Mouse (Mus musculus): ENCODE results near the gene Sdhc. TPM values are rescaled to one million over a fixed set of nuclear protein-coding genes. Genes with fewer than 3 reads are reported as not detected.
"Not testable (repeated sequence)": the region's sequence is repeated elsewhere in the genome, so short reads cannot be mapped to it uniquely, and the experiment has no call there.

The Sdhc gene
- total RNA-seq, 2 experiments from 2014 or later, result 195 to 207 TPM

DNA sequence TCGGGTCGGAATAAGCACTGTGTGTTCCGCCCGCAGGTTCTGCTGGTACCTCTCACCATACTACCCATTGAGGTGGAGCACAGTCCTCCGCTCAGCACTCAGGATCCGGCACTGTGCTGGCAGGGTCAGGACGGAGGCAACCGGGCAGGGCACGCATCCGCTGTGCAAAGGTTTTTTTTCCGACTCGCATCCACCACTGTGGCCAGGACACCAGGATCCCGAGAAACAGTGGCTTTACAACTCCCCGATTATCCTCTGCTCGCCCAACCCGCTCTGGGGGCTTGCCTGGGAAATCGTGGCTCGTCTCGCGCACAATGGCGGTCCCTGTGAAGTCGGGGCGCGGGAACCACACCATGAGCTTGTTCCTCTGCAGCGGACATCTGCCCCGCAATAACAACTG, 64.7 kb downstream of the Sdhc start:
- DNase-seq (ENCODE audit: low spot score in 2 of 2), result no peak

DNA sequence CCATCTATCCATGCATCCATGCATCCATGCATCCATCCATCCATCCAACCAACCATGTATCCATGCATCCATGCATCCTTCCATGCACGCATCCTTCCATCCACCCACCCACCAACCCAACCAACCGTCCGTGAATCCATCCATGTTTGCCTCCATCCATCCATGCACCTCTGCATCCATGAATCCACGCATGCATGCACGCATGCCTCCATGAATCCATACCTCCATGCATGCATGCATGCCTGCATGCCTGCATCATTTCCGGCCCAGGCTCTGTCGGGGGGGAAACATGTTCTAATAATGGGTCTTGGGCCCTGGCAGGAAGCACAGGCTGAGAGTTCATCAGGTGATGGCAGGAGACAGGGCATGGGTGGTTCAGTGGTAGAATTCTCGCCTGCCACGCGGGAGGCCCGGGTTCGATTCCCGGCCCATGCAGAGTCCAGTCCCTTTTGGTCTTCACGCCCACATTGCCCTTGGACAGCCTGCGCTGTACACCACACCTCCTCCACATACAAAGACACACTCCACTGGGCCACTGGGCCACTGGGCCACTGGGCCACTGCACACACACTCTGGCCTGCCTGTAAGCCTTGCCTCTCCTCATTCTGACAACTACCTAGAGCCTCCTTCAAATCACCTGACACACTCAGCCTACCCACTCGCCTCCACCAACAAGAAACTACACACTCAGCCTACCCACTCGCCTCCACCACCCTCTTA, 68.7 kb downstream of the Sdhc start:
- not testable (repeated sequence) for DNase-seq (ENCODE audit: low spot score in 2 of 2)

DNA sequence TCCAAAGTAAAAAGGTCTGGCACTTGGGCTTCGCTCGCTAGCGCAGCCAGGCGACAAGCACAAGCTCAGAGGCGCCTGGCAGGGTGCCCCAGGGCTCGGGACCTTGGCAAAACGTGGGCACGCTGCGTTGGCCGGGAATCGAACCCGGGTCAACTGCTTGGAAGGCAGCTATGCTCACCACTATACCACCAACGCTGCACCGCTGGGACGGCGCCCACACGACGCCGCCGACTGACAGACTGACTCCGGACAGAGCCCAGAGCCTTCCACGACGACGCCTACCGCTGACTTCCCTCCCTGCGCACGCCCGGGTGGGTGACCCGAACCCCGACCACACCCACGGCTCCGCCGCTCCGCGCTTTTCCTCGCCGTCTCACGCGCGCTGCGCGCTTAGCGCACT, 70.6 kb downstream of the Sdhc start:
- DNase-seq (ENCODE audit: low spot score in 2 of 2), result not testable (repeated sequence)

DNA sequence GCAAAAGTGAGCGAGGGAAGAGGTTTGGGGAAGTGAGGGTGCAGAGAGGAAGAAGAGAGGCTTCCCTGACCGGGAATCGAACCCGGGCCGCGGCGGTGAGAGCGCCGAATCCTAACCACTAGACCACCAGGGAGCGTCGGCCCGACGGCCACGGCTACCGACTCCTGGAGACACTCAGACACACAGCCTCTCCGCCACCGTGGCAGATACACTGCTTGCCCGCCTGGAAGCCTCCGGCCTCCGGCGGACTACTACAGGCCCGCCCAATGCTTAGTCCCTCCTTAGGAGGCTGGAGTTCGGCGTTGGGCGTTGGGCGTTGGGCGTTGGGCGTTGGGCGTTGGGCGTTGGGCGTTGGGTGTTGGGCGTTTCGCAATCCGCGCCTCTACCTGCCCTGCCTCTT, 71.1 kb downstream of the Sdhc start:
- not testable (repeated sequence) for DNase-seq (ENCODE audit: low spot score in 2 of 2)

DNA sequence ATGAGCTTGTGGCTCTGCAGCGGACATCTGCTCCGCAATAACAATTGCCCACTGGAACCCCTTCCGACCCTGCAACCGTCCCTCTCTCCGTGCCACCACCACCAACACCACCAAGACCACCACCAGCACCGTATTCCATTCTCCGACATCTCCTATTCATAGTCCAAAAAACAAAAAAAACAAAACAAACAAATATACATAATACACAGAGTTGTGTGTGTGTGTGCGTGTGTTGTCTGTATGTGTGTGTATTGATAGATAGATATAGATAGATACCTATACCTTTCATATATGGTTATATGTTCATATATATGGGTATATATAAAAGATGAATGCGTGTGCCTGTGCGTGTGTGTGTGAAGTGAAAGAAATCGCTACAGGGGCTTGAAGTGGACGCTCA, 72.0 kb downstream of the Sdhc start:
- DNase-seq (ENCODE audit: low spot score in 2 of 2), result not testable (repeated sequence)

DNA sequence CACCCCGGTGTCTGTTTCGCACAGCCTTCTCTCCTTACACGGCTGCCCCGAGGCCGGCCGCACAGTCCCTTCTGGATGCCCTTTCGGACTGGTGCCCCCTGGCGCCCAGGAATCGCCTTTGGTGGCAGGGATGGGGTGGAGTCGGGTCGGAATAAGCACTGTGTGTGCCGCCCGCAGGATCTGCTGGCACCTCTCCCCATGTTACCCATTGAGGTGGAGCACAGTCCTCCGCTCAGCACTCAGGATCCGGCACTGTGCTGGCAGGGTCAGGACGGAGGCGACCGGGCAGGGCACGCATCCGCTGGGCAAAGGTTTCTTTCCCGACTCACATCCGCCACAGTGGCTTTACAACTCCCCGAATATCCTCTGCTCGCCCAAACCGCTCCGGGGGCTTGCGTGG, 72.4 kb downstream of the Sdhc start:
- peak in 1 of 2 experiments; percentile 41 for DNase-seq (ENCODE audit: low spot score in 2 of 2)

DNA sequence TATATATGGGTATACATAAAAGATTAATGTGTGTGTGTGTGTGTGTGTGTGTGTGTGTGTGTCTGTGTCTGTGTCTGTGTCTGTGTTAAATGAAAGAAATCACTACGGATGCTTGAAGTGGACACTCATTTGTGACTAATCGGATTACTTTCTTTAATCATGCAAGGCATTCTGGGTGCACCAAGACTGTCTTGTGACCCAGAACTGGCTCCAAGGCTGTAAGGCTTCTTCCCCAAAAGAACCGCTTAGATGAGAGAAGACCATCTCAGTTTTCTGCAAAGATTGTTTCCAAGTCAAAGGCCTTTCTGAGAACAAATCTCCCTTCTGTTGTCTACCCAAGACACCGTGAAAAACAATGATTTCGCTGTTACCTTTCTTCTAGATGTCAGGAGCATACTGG, 73.2 kb downstream of the Sdhc start:
- DNase-seq (ENCODE audit: low spot score in 2 of 2), result not testable (repeated sequence)

Small RNA genes lying within 50 kb of the gene (microRNA-seq; reads per million reads assigned to microRNA genes)
- 0 reads per million in 2 experiments for gene Gm27844

Other genes with a start within 250 kb of the Sdhc start
- under 1 TPM; 0.45 to 0.77 TPM for gene Fcrlb, start 237.7 kb downstream of the Sdhc start, total RNA-seq (2021)
- not detected for gene Fcrla, start 223.0 kb downstream of the Sdhc start, total RNA-seq (2021)
- gene Fcgr2b, start 174.1 kb downstream of the Sdhc start, total RNA-seq (2021), result 1 to 10 TPM; 4.5 to 5.3 TPM
- gene Fcgr4, start 131.7 kb downstream of the Sdhc start, total RNA-seq (2021), result not detected
- gene Fcgr3, start 85.7 kb downstream of the Sdhc start, total RNA-seq (2021), result 10 to 100 TPM; 11.1 to 13.2 TPM
- under 1 TPM in 1 of 2 experiments, not detected in 1; 0.79 TPM for gene Cfap126, start 36.7 kb downstream of the Sdhc start, total RNA-seq (2021)
- not detected for gene Mpz, start 108 bp upstream of the Sdhc start, total RNA-seq (2021)
- 100 to 1,000 TPM; 114 to 132 TPM for gene Pcp4l1, start 45.7 kb upstream of the Sdhc start, total RNA-seq (2021)
- gene Nr1i3, start 63.4 kb upstream of the Sdhc start, total RNA-seq (2021), result under 1 TPM; 0.12 to 0.14 TPM
- gene Tomm40l, start 71.9 kb upstream of the Sdhc start, total RNA-seq (2021), result 10 to 100 TPM; 84.2 to 90.5 TPM
- 1 to 10 TPM; 1.8 to 3.1 TPM for gene Apoa2, start 74.5 kb upstream of the Sdhc start, total RNA-seq (2021)
- gene Fcer1g, start 83.8 kb upstream of the Sdhc start, total RNA-seq (2021), result 10 to 100 TPM; 13.7 to 14.7 TPM
- 1 to 10 TPM; 5.9 to 8.9 TPM for gene Adamts4, start 99.8 kb upstream of the Sdhc start, total RNA-seq (2021)
- 100 to 1,000 TPM; 280 to 286 TPM for gene Ndufs2, start 100.8 kb upstream of the Sdhc start, total RNA-seq (2021)
- 10 to 100 TPM; 64.3 to 71.8 TPM for gene B4galt3, start 119.7 kb upstream of the Sdhc start, total RNA-seq (2021)
- 10 to 100 TPM; 26.9 to 27.8 TPM for gene Ppox, start 130.6 kb upstream of the Sdhc start, total RNA-seq (2021)
- gene Usp21, start 137.4 kb upstream of the Sdhc start, total RNA-seq (2021), result 10 to 100 TPM; 54.5 to 63.0 TPM
- 100 to 1,000 TPM; 104 to 112 TPM for gene Ufc1, start 144.4 kb upstream of the Sdhc start, total RNA-seq (2021)
- gene Dedd, start 178.5 kb upstream of the Sdhc start, total RNA-seq (2021), result 10 to 100 TPM; 43.7 to 43.9 TPM
- 10 to 100 TPM; 43.3 to 47.9 TPM for gene Nit1, start 195.0 kb upstream of the Sdhc start, total RNA-seq (2021)
- gene Pfdn2, start 195.1 kb upstream of the Sdhc start, total RNA-seq (2021), result 100 to 1,000 TPM; 189 to 191 TPM
- 1 to 10 TPM; 7.1 to 8.0 TPM for gene Klhdc9, start 210.2 kb upstream of the Sdhc start, total RNA-seq (2021)
- 1 to 10 TPM; 3.6 to 4.7 TPM for gene Nectin4, start 219.5 kb upstream of the Sdhc start, total RNA-seq (2021)
- 1 to 10 TPM; 2.2 to 2.6 TPM for gene Arhgap30, start 238.4 kb upstream of the Sdhc start, total RNA-seq (2021)

All from left cerebral cortex, adult 18-20 months (tissue).